Mouse (Mus musculus): Measurements from ENCODE around the gene Ifit2. TPM values are rescaled to one million over a fixed set of nuclear protein-coding genes. Genes with fewer than 3 reads are reported as not detected.

Ifit2 gene
- polyA plus RNA-seq, 1 experiment from 2014 or later, result 2.1 TPM

- Histone ChIP-seq H3K36me3 (peaks cover 23% of the 10 kb centered on the region), H3K27me3 (ENCODE audit: insufficient read depth, poor library complexity, severe bottlenecking) (no peaks in the 10 kb centered on the region), H3K27ac (no peak overlapping the region), H3K4me1 (replicated peaks) (peaks cover 9% of the 10 kb centered on the region), H3K4me3 (no peak overlapping the region), H3K9me3 (no peaks in the 10 kb centered on the region)
- DNase-seq (ENCODE audit: low spot score), result no peak
- WGBS, result 87% methylated on average over 1 of the region's 1 CpGs
These were observed 28.5 kb upstream of the Ifit2 start for GRCm38 (mm10) chr19:34521978-34522377.

GRCm38 (mm10) chr19:34523106-34523725 lies 27.3 kb upstream of the Ifit2 start:
- H3K27me3 ChIP-seq (ENCODE audit: insufficient read depth, poor library complexity, severe bottlenecking), result no peaks in the 10 kb centered on the region
- DNase-seq (ENCODE audit: low spot score), result no peak
- H3K4me3 ChIP-seq, result no peak overlapping the region
- peaks cover 21% of the 10 kb centered on the region for H3K36me3 ChIP-seq
- H3K9me3 ChIP-seq, result no peaks in the 10 kb centered on the region
- 85% methylated on average over 12 of the region's 12 CpGs for WGBS
- H3K27ac ChIP-seq, result no peak overlapping the region
- peaks cover 9% of the 10 kb centered on the region for H3K4me1 ChIP-seq (replicated peaks)

GRCm38 (mm10) chr19:34524646-34525045 lies 25.8 kb upstream of the Ifit2 start:
- Histone ChIP-seq H3K36me3 (peaks cover 7% of the 10 kb centered on the region; the same call in 1 of the 2 replicates), H3K27me3 (ENCODE audit: insufficient read depth, poor library complexity, severe bottlenecking) (no peaks in the 10 kb centered on the region), H3K4me3 (no peak overlapping the region), H3K4me1 (replicated peaks) (peaks cover 9% of the 10 kb centered on the region), H3K9me3 (no peaks in the 10 kb centered on the region), H3K27ac (no peak overlapping the region)
- 67% methylated on average over 9 of the region's 9 CpGs for WGBS
- DNase-seq (ENCODE audit: low spot score), result no peak

- H3K4me1 ChIP-seq (replicated peaks), result peaks cover 9% of the 10 kb centered on the region
- H3K27ac ChIP-seq, result peak overlapping the region; percentile 88; the same call in 1 of the 2 replicates
- H3K9me3 ChIP-seq, result no peaks in the 10 kb centered on the region
- H3K27me3 ChIP-seq (ENCODE audit: insufficient read depth, poor library complexity, severe bottlenecking), result no peaks in the 10 kb centered on the region
- WGBS, result 42% methylated on average over 11 of the region's 11 CpGs
- DNase-seq (ENCODE audit: low spot score), result no peak
- peak overlapping the region; percentile 81 for H3K4me3 ChIP-seq
- H3K36me3 ChIP-seq, result 0 out of 2 replicates have a peak, but pooled peaks cover 5% of the 10 kb centered on the region
These were observed 24.1 kb upstream of the Ifit2 start for GRCm38 (mm10) chr19:34526321-34526923.

- H3K4me3 ChIP-seq, result peak within 1 kb of the TSS; percentile 81
- WGBS, result under 1% methylated on average over 29 of the region's 29 CpGs
- H3K36me3 ChIP-seq, result 0 out of 2 replicates have a peak, but pooled peaks cover 5% of the 10 kb centered on the region
- peak within 1 kb of the TSS; percentile 88 for H3K27ac ChIP-seq
- no peaks in the 10 kb centered on the region for H3K9me3 ChIP-seq
- H3K27me3 ChIP-seq (ENCODE audit: insufficient read depth, poor library complexity, severe bottlenecking), result no peaks in the 10 kb centered on the region
- peak; percentile 92 for DNase-seq (ENCODE audit: low spot score)
- H3K4me1 ChIP-seq (replicated peaks), result peaks cover 9% of the 10 kb centered on the region
These were observed 23.4 kb upstream of the Ifit2 start, which contains the start of gene Lipa for GRCm38 (mm10) chr19:34526941-34527682. Lipa (minus strand) TSS chr19:34527474.

- Histone ChIP-seq H3K9me3 (0 out of 2 replicates have a peak, but pooled peaks cover 4% of the 10 kb centered on the region), H3K36me3 (no peaks in the 10 kb centered on the region), H3K27me3 (ENCODE audit: insufficient read depth, poor library complexity, severe bottlenecking) (no peaks in the 10 kb centered on the region), H3K27ac (no peak overlapping the region), H3K4me3 (no peak overlapping the region), H3K4me1 (replicated peaks) (no peaks in the 10 kb centered on the region; the same call in 1 of the 2 replicates)
- DNase-seq (ENCODE audit: low spot score), result no peak
- 93% methylated on average over 4 of the region's 4 CpGs for WGBS
These were observed 18.3 kb upstream of the Ifit2 start for GRCm38 (mm10) chr19:34532061-34532751.

GRCm38 (mm10) chr19:34539422-34539821 lies 11.1 kb upstream of the Ifit2 start:
- Histone ChIP-seq H3K9me3 (0 out of 2 replicates have a peak, but pooled peaks cover 4% of the 10 kb centered on the region), H3K27ac (no peak overlapping the region), H3K4me1 (replicated peaks) (no peaks in the 10 kb centered on the region), H3K27me3 (ENCODE audit: insufficient read depth, poor library complexity, severe bottlenecking) (no peaks in the 10 kb centered on the region), H3K4me3 (no peak overlapping the region), H3K36me3 (no peaks in the 10 kb centered on the region)
- 89% methylated on average over 1 of the region's 1 CpGs for WGBS
- DNase-seq (ENCODE audit: low spot score), result no peak

GRCm38 (mm10) chr19:34546211-34546610 lies 4.3 kb upstream of the Ifit2 start:
- no peaks in the 10 kb centered on the region for H3K36me3 ChIP-seq
- no peaks in the 10 kb centered on the region; the same call in 1 of the 2 replicates for H3K4me1 ChIP-seq (replicated peaks)
- H3K9me3 ChIP-seq, result no peaks in the 10 kb centered on the region
- no peaks in the 10 kb centered on the region for H3K27me3 ChIP-seq (ENCODE audit: insufficient read depth, poor library complexity, severe bottlenecking)
- no peak overlapping the region for H3K27ac ChIP-seq
- 93% methylated on average over 4 of the region's 4 CpGs for WGBS
- no peak overlapping the region for H3K4me3 ChIP-seq
- no peak for DNase-seq (ENCODE audit: low spot score)

GRCm38 (mm10) chr19:34547976-34548375 lies 2.5 kb upstream of the Ifit2 start:
- Histone ChIP-seq H3K36me3 (no peaks in the 10 kb centered on the region), H3K27me3 (ENCODE audit: insufficient read depth, poor library complexity, severe bottlenecking) (no peaks in the 10 kb centered on the region), H3K4me3 (no peak overlapping the region), H3K4me1 (replicated peaks) (peaks cover 5% of the 10 kb centered on the region; the same call in 1 of the 2 replicates), H3K27ac (no peak overlapping the region), H3K9me3 (no peaks in the 10 kb centered on the region)
- WGBS, result 38% methylated on average over 7 of the region's 7 CpGs
- DNase-seq (ENCODE audit: low spot score), result peak; percentile 74

GRCm38 (mm10) chr19:34550205-34550533 lies 325 bp upstream of the Ifit2 start:
- Histone ChIP-seq H3K4me1 (replicated peaks) (peaks cover 5% of the 10 kb centered on the region; the same call in 1 of the 2 replicates), H3K36me3 (no peaks in the 10 kb centered on the region), H3K27ac (peak overlapping the region; percentile 85), H3K9me3 (no peaks in the 10 kb centered on the region), H3K4me3 (peak overlapping the region; percentile 56), H3K27me3 (ENCODE audit: insufficient read depth, poor library complexity, severe bottlenecking) (no peaks in the 10 kb centered on the region)
- 33% methylated on average over 4 of the region's 4 CpGs for WGBS
- DNase-seq (ENCODE audit: low spot score), result no peak

- 78% methylated on average over 5 of the region's 5 CpGs for WGBS
These were observed 1.5 kb downstream of the Ifit2 start for GRCm38 (mm10) chr19:34551981-34552380.

GRCm38 (mm10) chr19:34553021-34553420 lies 2.5 kb downstream of the Ifit2 start:
- Histone ChIP-seq H3K4me3 (no peak overlapping the region), H3K27ac (no peak overlapping the region)
- WGBS, result 69% methylated on average over 6 of the region's 6 CpGs

More at GRCm38 (mm10) chr19:34551981-34552380, 1.5 kb downstream of the Ifit2 start:
- no peaks in the 10 kb centered on the region for H3K9me3 ChIP-seq
- no peak overlapping the region for H3K27ac ChIP-seq
- DNase-seq (ENCODE audit: low spot score), result no peak
- peaks cover 5% of the 10 kb centered on the region; the same call in 1 of the 2 replicates for H3K4me1 ChIP-seq (replicated peaks)
- H3K27me3 ChIP-seq (ENCODE audit: insufficient read depth, poor library complexity, severe bottlenecking), result no peaks in the 10 kb centered on the region
- no peak overlapping the region for H3K4me3 ChIP-seq
- H3K36me3 ChIP-seq, result no peaks in the 10 kb centered on the region

More at GRCm38 (mm10) chr19:34553021-34553420, 2.5 kb downstream of the Ifit2 start:
- Histone ChIP-seq H3K4me1 (replicated peaks) (peaks cover 5% of the 10 kb centered on the region; the same call in 1 of the 2 replicates), H3K27me3 (ENCODE audit: insufficient read depth, poor library complexity, severe bottlenecking) (no peaks in the 10 kb centered on the region), H3K36me3 (no peaks in the 10 kb centered on the region), H3K9me3 (no peaks in the 10 kb centered on the region)
- no peak for DNase-seq (ENCODE audit: low spot score)

Data from hindbrain, embryonic 10.5 days (tissue).